Mouse (Mus musculus) embryo, embryonic 9.5 days (tissue): ENCODE measurements around the gene Npcd.
"Not testable (repeated sequence)": the region's sequence is repeated elsewhere in the genome, so short reads cannot be mapped to it uniquely, and the experiment has no call there.

Experiments used
- DNase-seq: peaks from one replicate; pipeline ENCODE4 v3.0.0-alpha.2; 2017; ENCODE audit errors: extremely low spot score

The Npcd gene

GRCm38 (mm10) chr15:79830388-79830787, 3.6 kb downstream of the Npcd start:
- peak; percentile 74 for DNase-seq

GRCm38 (mm10) chr15:79829431-79829830, 4.6 kb downstream of the Npcd start:
- no peak for DNase-seq

GRCm38 (mm10) chr15:79828366-79829035, 5.5 kb downstream of the Npcd start:
- no peak for DNase-seq

DNA sequence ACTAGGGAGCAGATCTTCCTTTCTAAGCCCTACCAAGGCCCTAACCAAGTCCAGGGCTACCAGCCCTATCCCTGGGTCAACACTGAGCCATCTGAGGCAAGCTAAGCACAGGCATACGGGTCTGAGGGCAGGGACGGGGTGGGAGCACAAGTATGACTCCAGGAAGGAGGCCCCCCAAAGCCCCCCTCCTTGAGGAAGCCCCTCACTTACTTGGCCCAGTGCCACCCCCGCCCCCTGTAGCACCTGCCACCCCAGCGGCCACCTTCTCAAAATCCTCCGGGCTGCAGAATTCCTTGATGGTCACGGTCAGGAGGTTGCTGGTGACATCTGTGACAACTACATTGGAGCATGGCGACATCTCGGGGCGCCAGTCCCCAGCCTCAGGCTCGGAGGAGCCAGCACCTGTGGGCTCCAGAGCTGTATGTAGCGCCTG, 6.2 kb downstream of the Npcd start:
- DNase-seq, result no peak

DNA sequence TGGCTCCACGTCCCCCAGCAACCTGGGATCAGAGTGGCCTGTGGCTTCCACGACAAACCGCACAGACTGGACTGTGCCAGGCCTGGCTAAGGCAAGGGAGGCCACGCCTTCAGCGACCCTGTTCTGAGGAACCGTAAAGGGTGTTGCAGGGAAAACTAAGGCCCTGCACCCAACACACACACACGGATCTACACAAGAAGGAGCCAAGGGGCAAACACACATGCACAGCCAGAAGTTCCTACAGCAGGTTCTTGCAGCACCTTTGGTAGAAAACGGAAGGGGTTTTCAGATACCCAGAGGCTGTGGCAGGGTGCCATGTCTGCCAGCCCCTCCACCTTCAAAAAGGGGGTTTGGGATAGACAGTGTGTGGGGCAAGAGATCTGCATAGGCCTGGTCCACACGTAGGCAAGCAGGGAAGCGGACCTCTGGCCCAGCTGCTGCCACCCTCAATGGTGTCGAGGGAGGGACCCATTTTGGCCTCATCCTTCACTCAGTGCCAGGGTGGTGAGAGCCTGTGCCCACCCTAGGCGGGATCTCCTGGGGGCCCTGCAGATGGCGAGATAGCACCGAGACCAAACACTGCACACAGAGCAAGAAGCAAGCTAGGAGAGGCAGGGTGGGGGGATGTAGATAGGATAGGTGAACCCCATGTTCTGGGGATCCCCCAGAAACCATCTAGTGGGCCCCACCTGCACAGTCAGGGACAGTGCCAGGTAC, 6.8 kb downstream of the Npcd start:
- no peak for DNase-seq

- DNase-seq, result no peak
Observed at GRCm38 (mm10) chr15:79826221-79826935, 7.7 kb downstream of the Npcd start.

- peak; percentile 48 for DNase-seq
Observed at GRCm38 (mm10) chr15:79825146-79825825, 8.8 kb downstream of the Npcd start.

GRCm38 (mm10) chr15:79823588-79824280, 10.3 kb downstream of the Npcd start:
- no peak for DNase-seq

GRCm38 (mm10) chr15:79822265-79823199, 11.5 kb downstream of the Npcd start:
- DNase-seq, result no peak

DNA sequence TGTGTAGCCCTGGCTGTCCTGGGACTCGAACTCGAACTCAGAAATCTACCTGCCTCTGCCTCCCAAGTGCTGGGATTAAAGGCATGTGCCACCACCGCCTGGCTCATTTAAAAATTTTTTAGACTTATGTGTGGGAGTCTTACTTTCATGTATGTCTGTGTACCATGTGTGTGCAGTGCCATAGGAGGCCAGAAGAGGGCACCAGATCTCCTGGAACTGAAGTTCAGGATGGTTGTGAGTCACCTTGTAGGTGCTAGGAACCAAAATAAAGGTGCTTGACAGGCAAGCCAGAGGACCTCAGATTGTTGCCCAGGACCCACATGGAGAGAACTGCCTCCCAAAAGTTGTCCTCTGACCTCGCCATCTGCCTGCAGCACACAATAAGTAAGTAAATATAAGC, 15.7 kb downstream of the Npcd start:
- no peak for DNase-seq

DNA sequence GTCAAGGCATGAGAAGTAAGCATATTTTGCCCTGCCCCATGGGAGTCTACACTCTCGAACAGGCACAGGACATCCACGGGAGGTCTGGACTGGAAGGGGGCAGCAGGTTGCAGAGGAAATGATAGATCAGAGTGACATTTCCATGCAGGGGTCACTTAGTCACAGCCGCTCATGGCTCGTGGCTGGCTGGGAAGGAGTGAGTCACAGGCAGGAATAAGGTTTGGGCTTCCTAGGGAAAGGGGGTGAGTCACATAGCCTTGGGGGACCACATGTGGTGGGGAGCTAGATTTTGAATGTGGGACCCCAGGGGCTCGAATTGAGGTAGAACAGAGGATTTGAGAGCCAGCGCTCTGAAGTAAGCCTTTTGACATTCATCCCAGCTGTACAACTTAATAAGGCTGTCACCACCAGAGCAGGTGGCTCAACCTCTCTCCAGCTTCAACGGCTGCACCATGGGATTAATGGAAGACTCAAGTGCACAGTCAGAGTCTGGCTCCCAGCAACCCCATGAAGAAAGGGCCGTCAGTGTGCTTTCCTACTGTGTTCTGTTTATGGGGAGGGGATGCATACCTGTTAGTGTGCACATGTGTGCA, 20.3 kb downstream of the Npcd start:
- no peak for DNase-seq

DNA sequence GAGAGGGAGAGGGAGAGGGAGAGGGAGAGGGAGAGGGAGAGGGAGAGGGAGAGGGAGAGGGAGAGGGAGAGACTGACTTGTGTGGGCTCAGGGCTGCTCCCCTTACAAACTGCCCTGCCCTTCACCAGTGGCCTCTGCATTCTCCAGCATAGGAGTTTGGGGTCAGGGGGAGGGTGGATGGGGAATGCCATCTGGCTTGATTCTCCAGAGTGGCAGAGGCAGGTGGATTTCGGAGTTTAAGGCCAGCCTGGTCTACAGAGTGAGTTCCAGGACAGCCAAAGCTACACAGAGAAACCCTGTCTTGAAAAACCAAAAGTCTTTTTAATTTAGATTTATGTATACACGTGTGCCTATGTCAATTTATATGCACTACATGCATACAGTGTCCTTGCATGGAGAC, 21.2 kb downstream of the Npcd start:
- DNase-seq, result not testable (repeated sequence)

- no peak for DNase-seq
Observed at GRCm38 (mm10) chr15:79810997-79811396, 23.0 kb downstream of the Npcd start.

DNA sequence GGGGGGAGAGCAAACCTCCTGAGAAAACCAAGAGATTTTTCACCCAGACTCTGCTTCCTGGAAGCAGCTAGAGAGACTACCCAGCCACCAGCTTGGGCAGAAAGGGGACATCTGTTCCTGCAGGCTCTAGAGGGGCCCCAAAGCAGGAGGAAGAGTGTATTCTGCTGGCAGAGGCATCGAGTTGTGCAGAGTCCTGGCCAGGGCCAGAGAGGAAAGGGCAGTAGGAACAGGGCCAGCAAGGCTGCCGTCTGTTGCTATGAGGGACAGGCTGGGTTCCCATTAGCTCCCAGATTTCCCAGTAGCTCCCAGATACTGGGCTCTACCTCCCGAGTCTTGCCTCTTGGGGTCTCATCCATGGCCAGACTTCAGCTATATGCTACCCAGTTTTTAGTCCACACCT, 24.0 kb downstream of the Npcd start:
- no peak for DNase-seq

DNA sequence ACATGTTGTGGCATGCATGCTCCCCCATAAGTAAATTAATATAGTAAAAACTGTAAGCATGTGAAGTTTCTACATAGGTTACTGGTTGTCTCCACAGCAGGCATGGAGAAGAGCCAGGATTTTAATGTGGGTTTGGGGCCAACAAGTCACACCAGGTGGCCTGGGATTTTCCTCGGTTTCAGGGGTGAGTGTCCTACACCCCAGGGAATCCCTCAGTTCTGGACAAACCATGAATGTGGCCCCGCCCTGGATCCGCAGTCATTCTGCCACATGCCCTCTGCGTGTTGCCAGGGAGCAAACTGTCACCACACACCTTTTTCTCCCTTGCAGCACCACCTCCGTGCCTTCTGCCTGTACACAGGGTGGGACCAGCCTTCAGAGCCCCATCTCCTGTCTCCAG, 25.4 kb downstream of the Npcd start:
- DNase-seq, result no peak

GRCm38 (mm10) chr15:79808114-79808513, 25.9 kb downstream of the Npcd start:
- no peak for DNase-seq

DNA sequence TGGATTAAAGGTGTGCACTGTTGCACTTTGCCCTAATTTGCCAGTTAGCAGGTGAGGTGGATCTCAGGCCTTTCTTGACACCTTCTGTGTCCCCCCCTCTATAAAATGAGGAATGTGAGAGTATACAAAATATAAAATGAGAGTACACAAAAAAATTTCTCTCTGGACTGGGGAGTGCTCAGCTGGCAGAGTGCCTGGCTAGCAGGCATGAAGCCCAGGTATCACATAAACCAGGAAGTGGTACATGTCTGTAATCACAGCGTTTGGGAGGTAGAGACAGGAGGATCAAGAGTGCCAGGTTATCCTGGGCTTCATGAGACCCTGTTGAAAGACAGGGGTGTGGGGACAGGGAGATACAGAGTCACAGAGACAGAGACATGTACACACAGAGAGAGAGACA, 27.0 kb downstream of the Npcd start:
- DNase-seq, result no peak

- DNase-seq, result no peak
Observed at GRCm38 (mm10) chr15:79805246-79805645, 28.8 kb downstream of the Npcd start.

DNA sequence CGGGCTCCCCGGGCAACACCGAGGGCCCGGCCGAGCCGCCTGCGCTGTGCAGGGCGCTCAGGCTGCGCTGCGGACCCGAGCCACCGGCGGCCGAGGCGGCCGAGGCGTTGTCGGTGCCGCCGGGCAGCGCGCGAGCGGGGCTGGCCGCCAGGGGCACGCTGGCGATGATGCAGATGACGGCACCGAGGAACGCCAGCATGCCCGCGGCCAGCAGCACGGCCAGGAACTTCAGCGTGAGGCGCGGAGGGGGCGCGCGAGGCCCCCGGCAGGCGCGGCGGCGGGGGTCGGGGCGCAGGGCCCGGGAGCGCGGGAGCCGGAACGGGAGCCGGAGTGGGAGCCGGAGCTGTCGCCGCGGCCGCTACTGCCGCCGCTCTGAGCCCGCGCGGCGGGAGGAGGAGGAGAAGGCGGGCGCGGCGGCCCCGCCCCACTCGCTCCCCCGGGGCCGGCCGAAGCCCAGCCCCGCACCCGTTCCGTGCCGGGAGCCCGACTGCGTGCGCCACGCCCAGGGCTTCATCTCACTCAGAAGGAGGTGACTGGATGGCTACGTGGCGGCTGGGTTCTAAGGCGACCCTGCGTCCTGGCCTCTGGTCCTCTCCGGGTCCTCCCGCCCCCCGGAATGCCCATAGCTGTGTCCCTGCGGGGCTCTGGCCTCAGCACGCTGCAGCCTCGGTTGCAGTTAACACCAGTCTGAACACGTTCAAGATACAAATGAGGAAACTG, 29.5 kb downstream of the Npcd start, which contains the start of gene Nptxr:
Nptxr (minus strand) TSS at position 415 of the 720 bp plus-strand sequence.
- peak; percentile 63 for DNase-seq
